Mouse (Mus musculus) lung, adult 2 months (tissue): ENCODE data around the gene Gm49378. TPM values are rescaled to one million over a fixed set of nuclear protein-coding genes. Genes with fewer than 3 reads are reported as not detected.
A peak's percentile ranks its signal among the peaks of the same experiment; 100 is the strongest.

Experiments used
- DNase-seq: peaks from one replicate; pipeline ENCODE4 v3.0.0; 2022
- H3K4me1 ChIP-seq: fragments of 200-500 bp; 2 replicates; pipeline ENCODE4 v1.6.1; 2011; ENCODE audit warnings: low read length; ENCODE audit not compliant: control insufficient read depth, insufficient read depth
- H3K4me3 ChIP-seq: fragments of 200-500 bp; replicated peaks from 2 replicates; pipeline ENCODE3; 2011; ENCODE audit warnings: low read depth, mild to moderate bottlenecking, control low read depth, low read length; ENCODE audit errors: extremely low read depth
- CTCF ChIP-seq: fragments of 200-500 bp; IDR thresholded peaks from 2 replicates; pipeline ENCODE4 v1.5.1; 2011; ENCODE audit warnings: mild to moderate bottlenecking, low read length, control low read depth; ENCODE audit not compliant: insufficient read depth
- POLR2A ChIP-seq: fragments of 200-500 bp; IDR thresholded peaks from 2 replicates; pipeline ENCODE4 v1.6.1; 2011; ENCODE audit warnings: low read depth, mild to moderate bottlenecking, control low read depth, low read length, borderline replicate concordance; ENCODE audit errors: extremely low read depth
- WGBS: fragments of 180-500 bp; shearing (Covaris S2); methylation state at CpG from one replicate; pipeline ENCODE4 v1.1.7; 2018; 5-methylcytosine and 5-hydroxymethylcytosine counted together
- polyA plus RNA-seq: library from polyadenylated mRNA; depleted of rRNA; stranded (reverse); fragments of >200 nt; gene quantifications from 2 replicates; pipeline ENCODE4 v1.2.3, GENCODE M21; 2012; rRNA removed

The Gm49378 gene
- 6.0 and 9.5 TPM in 2 replicates for polyA plus RNA-seq

GRCm38 (mm10) chr14:55637795-55638194, at the start of gene Gm49378:
Gm49378 (minus strand) TSS chr14:55637895.
- H3K4me1 ChIP-seq: peaks cover 10% of the 10 kb centered on the region
- no peak within 1 kb of the TSS for H3K4me3 ChIP-seq
- 93% methylated on average over 9 of the region's 9 CpGs for WGBS
- DNase-seq: no peak
- no peak for TF ChIP-seq POLR2A

- Histone ChIP-seq H3K4me1 (no peaks in the 10 kb centered on the region), H3K4me3 (peak overlapping the region; percentile 80)
- TF ChIP-seq POLR2A: no peak
- no peak for TF ChIP-seq CTCF
- 5% methylated on average over 3 of the region's 3 CpGs for WGBS
- no peak for DNase-seq
Observed at GRCm38 (mm10) chr14:55682118-55682493, 44.4 kb upstream of the Gm49378 start.

- DNase-seq: peak; percentile 94
- H3K4me3 ChIP-seq: peak within 1 kb of the TSS; percentile 80
- no peaks in the 10 kb centered on the region for H3K4me1 ChIP-seq
- peak; percentile 39; the same call in 1 of the 2 replicates for TF ChIP-seq POLR2A
- TF ChIP-seq CTCF: peak; percentile 48
- WGBS: under 1% methylated on average over 66 of the region's 66 CpGs
Observed at GRCm38 (mm10) chr14:55681160-55682117, 43.7 kb upstream of the Gm49378 start, which contains the start of gene Tinf2. Tinf2 (minus strand) TSS chr14:55681820.

GRCm38 (mm10) chr14:55677615-55678014, 39.9 kb upstream of the Gm49378 start:
- no peak for DNase-seq
- Histone ChIP-seq H3K4me3 (no peak overlapping the region), H3K4me1 (no peaks in the 10 kb centered on the region)
- WGBS: 76% methylated on average over 4 of the region's 4 CpGs
- TF ChIP-seq POLR2A: no peak
- TF ChIP-seq CTCF: no peak

GRCm38 (mm10) chr14:55672741-55673060, 35.0 kb upstream of the Gm49378 start:
- WGBS: 61% methylated on average over 7 of the region's 7 CpGs
- no peak for TF ChIP-seq CTCF
- TF ChIP-seq POLR2A: no peak
- Histone ChIP-seq H3K4me3 (peak overlapping the region; percentile 97), H3K4me1 (peaks cover 4% of the 10 kb centered on the region; the same call in 1 of the 2 replicates)
- DNase-seq: no peak

- DNase-seq: peak; percentile 96
- peak within 1 kb of the TSS; percentile 97 for H3K4me3 ChIP-seq
- TF ChIP-seq POLR2A (peak; percentile 71; the same call in 1 of the 2 replicates), CTCF (no peak)
- H3K4me1 ChIP-seq: peaks cover 4% of the 10 kb centered on the region; the same call in 1 of the 2 replicates
- WGBS: under 1% methylated on average over 38 of the region's 38 CpGs
Observed at GRCm38 (mm10) chr14:55671833-55672740, 34.4 kb upstream of the Gm49378 start, which contains the start of the genes Gmpr2 and Nedd8. Gmpr2 (plus strand) TSS chr14:55671941. Nedd8 (minus strand) TSS chr14:55672124.

- no peak for DNase-seq
- 0% methylated on average over 12 of the region's 12 CpGs for WGBS
- TF ChIP-seq POLR2A (no peak), CTCF (no peak)
- Histone ChIP-seq H3K4me3 (peak overlapping the region; percentile 97), H3K4me1 (peaks cover 4% of the 10 kb centered on the region; the same call in 1 of the 2 replicates)
Observed at GRCm38 (mm10) chr14:55671486-55671832, 33.8 kb upstream of the Gm49378 start.

- no peak for TF ChIP-seq POLR2A
- no peak for TF ChIP-seq CTCF
- 49% methylated on average over 2 of the region's 2 CpGs for WGBS
- peak overlapping the region; percentile 76 for H3K4me3 ChIP-seq
- H3K4me1 ChIP-seq: no peaks in the 10 kb centered on the region
- no peak for DNase-seq
Observed at GRCm38 (mm10) chr14:55660636-55661035, 22.9 kb upstream of the Gm49378 start.

GRCm38 (mm10) chr14:55659960-55660573, 22.4 kb upstream of the Gm49378 start, which contains the start of gene Mdp1:
Mdp1 (minus strand) TSS chr14:55660508.
- Histone ChIP-seq H3K4me1 (no peaks in the 10 kb centered on the region), H3K4me3 (peak within 1 kb of the TSS; percentile 76)
- under 1% methylated on average over 39 of the region's 39 CpGs for WGBS
- TF ChIP-seq POLR2A: no peak
- TF ChIP-seq CTCF: peak; percentile 38; the same call in 1 of the 2 replicates
- DNase-seq: peak; percentile 73
